In genomic region chr5:116776450-116776849, GRCm38 (mm10) we compare ENCODE assay signal across 19 mouse cellular contexts.
DNase-seq lines count a peak whose midpoint lies in the region; ATAC-seq and TF ChIP-seq lines count a peak whose summit lies in the region.
"Had no signal": no experiment of that assay in that cellular context is flagged by ENCODE, and none has a peak within 500 bp of the region (broad histone marks: within the 10 kb centered on the region; RNA-seq: fewer than 3 reads in every experiment).

No protein-coding gene starts in this region.

- H3K4me2 ChIP-seq in hindbrain, postnatal 0 days (ENCODE audit: low read depth, low read length), result no peak overlapping the region
- H3K4me2 ChIP-seq in hindbrain, embryonic 12.5 days (replicated peaks), result no peak overlapping the region
- H3K4me2 ChIP-seq: hindbrain, embryonic 15.5 days had no signal

- POLR2A ChIA-PET in Patski (lab: Charles Lee), result no interaction called here

- H3K9ac ChIP-seq in hindbrain, postnatal 0 days (replicated peaks; ENCODE audit: low read length), result no peak overlapping the region
- H3K9ac ChIP-seq in hindbrain, embryonic 12.5 days, result no peak overlapping the region
- H3K9ac ChIP-seq: hindbrain, embryonic 15.5 days had no signal

- no peak overlapping the region for H3K27ac ChIP-seq in hindbrain, postnatal 0 days
- H3K27ac ChIP-seq in hindbrain, embryonic 12.5 days, result no peak overlapping the region
- no peak overlapping the region for H3K27ac ChIP-seq in midbrain, embryonic 10.5 days (replicated peaks)
- H3K27ac ChIP-seq: heart, adult 2 months; hindbrain, embryonic 15.5 days; macrophage had no signal

- no peaks in the 10 kb centered on the region for H3K27me3 ChIP-seq in hindbrain, postnatal 0 days (ENCODE audit: insufficient read depth, low read length)
- no peaks in the 10 kb centered on the region for H3K27me3 ChIP-seq in hindbrain, embryonic 12.5 days
- H3K27me3 ChIP-seq in Patski, result no peaks in the 10 kb centered on the region
- no peaks in the 10 kb centered on the region for H3K27me3 ChIP-seq in midbrain, embryonic 10.5 days (ENCODE audit: low read depth, poor library complexity, severe bottlenecking)
- H3K27me3 ChIP-seq: hindbrain, embryonic 15.5 days had no signal

- in situ Hi-C loops in Patski (cut with MboI; ENCODE audit: low pct_unique_long_range_greater_than_20kb), result no loop called here

- H3K4me1 ChIP-seq in hindbrain, postnatal 0 days (ENCODE audit: insufficient read depth, low read length), result no peaks in the 10 kb centered on the region
- no peaks in the 10 kb centered on the region for H3K4me1 ChIP-seq in hindbrain, embryonic 12.5 days
- H3K4me1 ChIP-seq in midbrain, embryonic 10.5 days, result no peaks in the 10 kb centered on the region
- H3K4me1 ChIP-seq: hindbrain, embryonic 15.5 days had no signal

- no peaks in the 10 kb centered on the region for H3K36me3 ChIP-seq in hindbrain, postnatal 0 days (ENCODE audit: insufficient read depth, low read length)
- H3K36me3 ChIP-seq in hindbrain, embryonic 12.5 days, result no peaks in the 10 kb centered on the region
- no peaks in the 10 kb centered on the region for H3K36me3 ChIP-seq in midbrain, embryonic 10.5 days
- H3K36me3 ChIP-seq: hindbrain, embryonic 15.5 days had no signal

- TF ChIP-seq CTCF in hindbrain, postnatal 0 days (IDR thresholded peaks at IDR 0.05; ENCODE audit: low read depth), result peak; percentile 42; the same call in 1 of the 2 replicates
- peak; percentile 16 for TF ChIP-seq CTCF in Patski (IDR thresholded peaks at IDR 0.05)

- CTCF ChIA-PET in Patski (lab: Charles Lee), result no interaction called here

- ATAC-seq in hindbrain, postnatal 0 days, result no peak
- no peak for ATAC-seq in hindbrain, embryonic 12.5 days (ENCODE audit: low FRiP score)
- no peak for ATAC-seq in Patski
- ATAC-seq: activated CD4-positive, CD25-positive, alpha-beta regulatory T cell, adult 4 months had no signal

- H3K9me3 ChIP-seq in hindbrain, postnatal 0 days (ENCODE audit: low read length), result no peaks in the 10 kb centered on the region
- H3K9me3 ChIP-seq in hindbrain, embryonic 12.5 days (replicated peaks), result no peaks in the 10 kb centered on the region
- no peaks in the 10 kb centered on the region for H3K9me3 ChIP-seq in midbrain, embryonic 10.5 days (replicated peaks)
- H3K9me3 ChIP-seq: hindbrain, embryonic 15.5 days had no signal

- peak; percentile 1 for DNase-seq in cerebellum, adult 11 months
- DNase-seq in cerebellum, adult 11-12 months, result no peak
- peak; percentile 32 for DNase-seq in hindbrain, postnatal 0 days (ENCODE audit: low spot score)
- DNase-seq in 3T3-L1 (ENCODE audit: low read depth, low spot score) (peak; percentile 5), Patski (ENCODE audit: low read depth, low spot score) (no peak)
- no peak for DNase-seq in heart, adult 9 months (ENCODE audit: low spot score in 2 of 2)
- DNase-seq in midbrain, embryonic 10.5 days (ENCODE audit: low spot score), result no peak
- DNase-seq: B cell, adult 2 months; heart, adult 2 months; kidney, adult 2 months; liver; lung, adult 18-20 months; midbrain, embryonic 14.5 days; right cerebral cortex, postnatal 4 days; thymus, adult 18-20 months had no signal

- WGBS in hindbrain, postnatal 0 days, result 57% methylated on average over 2 of the region's 2 CpGs
- 45% methylated on average over 2 of the region's 2 CpGs for WGBS in hindbrain, embryonic 12.5 days
- WGBS in midbrain, embryonic 10.5 days, result 42% methylated on average over 2 of the region's 2 CpGs

- no peak overlapping the region for H3K4me3 ChIP-seq in hindbrain, postnatal 0 days (ENCODE audit: low read length)
- H3K4me3 ChIP-seq in hindbrain, embryonic 12.5 days, result no peak overlapping the region
- no peak overlapping the region for H3K4me3 ChIP-seq in midbrain, embryonic 10.5 days
- H3K4me3 ChIP-seq: heart, adult 2 months; hindbrain, embryonic 15.5 days had no signal

Comparison
In these comparisons a context has a peak if more than half of its experiments do, and no peak if none do; other contexts are left out.
1. DNase-seq: peak in cerebellum, adult 11 months (single experiment), hindbrain, postnatal 0 days (single experiment) and 3T3-L1 (single experiment); none in cerebellum, adult 11-12 months (single experiment), Patski (single experiment), heart, adult 9 months (0 of 2) and midbrain, embryonic 10.5 days (single experiment).